Mouse (Mus musculus): Measurements from ENCODE around the gene Atp6ap2. TPM values are rescaled to one million over a fixed set of nuclear protein-coding genes. Genes with fewer than 3 reads are reported as not detected.

Atp6ap2 gene
- polyA plus RNA-seq, 1 experiment from 2014 or later: 129 TPM

Other genes starting within 250 kb of the Atp6ap2 start
- 31.1 and 33.8 TPM in 2 replicates for gene 1810030O07Rik, start 85.9 kb downstream of the Atp6ap2 start, polyA plus RNA-seq (2015; fragmentation: Nextera tagmentation; extraction: Ambion mirVana)
- gene Med14, start 174.3 kb downstream of the Atp6ap2 start, polyA plus RNA-seq (2015; fragmentation: Nextera tagmentation; extraction: Ambion mirVana): 15.3 and 15.6 TPM in 2 replicates